Mouse (Mus musculus): ENCODE measurements around the gene Klk1b1. TPM values are rescaled to one million over a fixed set of nuclear protein-coding genes. Genes with fewer than 3 reads are reported as not detected.
"Not testable (repeated sequence)": the region's sequence is repeated elsewhere in the genome, so short reads cannot be mapped to it uniquely, and the experiment has no call there.

Gene Klk1b1
- polyA plus RNA-seq, 1 experiment from 2014 or later: not detected

DNA sequence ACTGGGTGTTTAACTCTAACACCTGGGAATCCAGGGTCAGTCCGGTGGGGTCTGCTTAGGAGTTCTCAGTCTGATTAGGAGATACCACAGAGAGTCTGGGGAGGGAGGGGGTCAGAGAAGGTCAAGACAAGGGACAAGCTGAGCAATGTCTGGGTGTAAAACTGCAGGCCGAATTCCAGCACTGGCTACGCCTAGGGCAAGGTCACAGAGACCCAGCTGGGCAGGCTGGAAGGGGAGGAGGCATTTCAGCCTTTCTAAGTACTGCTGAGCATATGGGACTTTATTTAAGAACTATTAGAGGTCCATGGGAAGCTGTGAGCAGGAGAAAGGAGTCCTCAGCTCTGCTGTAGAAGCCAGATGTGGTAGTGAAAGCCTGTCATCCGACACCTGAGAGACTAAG lies 34.2 kb upstream of the Klk1b1 start:
- no peaks in the 10 kb centered on the region for H3K4me1 ChIP-seq (replicated peaks; ENCODE audit: control insufficient read depth, insufficient read depth, low read length)
- WGBS: 42% methylated on average over 4 of the region's 4 CpGs
- no peak for ATAC-seq (replicated peaks; ENCODE audit: low FRiP score, low TSS enrichment, low read depth)
- no peak overlapping the region for H3K27ac ChIP-seq (ENCODE audit: low read depth)
- H3K9ac ChIP-seq (ENCODE audit: low read length): no peak overlapping the region
- no peaks in the 10 kb centered on the region for H3K9me3 ChIP-seq (ENCODE audit: control insufficient read depth, low read length)
- no peak overlapping the region for H3K4me3 ChIP-seq (ENCODE audit: low read depth, low read length)
- no peak overlapping the region for H3K4me2 ChIP-seq (ENCODE audit: low read length)
- H3K36me3 ChIP-seq (ENCODE audit: control insufficient read depth, insufficient read depth, low read length): no peaks in the 10 kb centered on the region
- no peaks in the 10 kb centered on the region for H3K27me3 ChIP-seq (replicated peaks; ENCODE audit: control insufficient read depth, insufficient read depth, low read length)
- no peak for DNase-seq (ENCODE audit: low spot score)

DNA sequence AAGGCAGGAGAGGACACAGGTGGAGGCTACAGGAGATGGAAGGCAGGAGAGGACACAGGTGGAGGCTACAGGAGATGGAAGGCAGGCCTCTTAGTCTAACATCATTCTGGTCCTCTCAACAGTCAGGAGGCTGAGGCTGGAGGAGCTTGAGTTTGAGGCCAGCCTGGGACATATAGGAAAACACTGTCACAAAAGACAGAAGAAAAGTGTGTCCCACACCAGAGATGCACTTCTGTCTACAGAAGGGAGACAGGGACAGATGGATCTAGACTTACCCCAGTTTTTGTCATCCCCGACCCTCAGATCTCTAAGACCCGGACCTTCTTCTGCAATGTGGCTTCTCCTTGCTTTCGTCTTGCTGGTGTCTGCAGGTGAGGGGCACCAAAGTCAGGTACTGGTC lies 33.1 kb upstream of the Klk1b1 start, which contains the start of gene Klk15:
Gene Klk15 (plus strand): TSS at position 301 of the 400 bp plus-strand sequence.
- Histone ChIP-seq H3K4me1 (replicated peaks; ENCODE audit: control insufficient read depth, insufficient read depth, low read length) (no peaks in the 10 kb centered on the region), H3K4me2 (ENCODE audit: low read length) (no peak within 1 kb of the TSS), H3K4me3 (ENCODE audit: low read depth, low read length) (no peak within 1 kb of the TSS), H3K27me3 (replicated peaks; ENCODE audit: control insufficient read depth, insufficient read depth, low read length) (no peaks in the 10 kb centered on the region), H3K9me3 (ENCODE audit: control insufficient read depth, low read length) (no peaks in the 10 kb centered on the region), H3K9ac (ENCODE audit: low read length) (no peak within 1 kb of the TSS), H3K27ac (ENCODE audit: low read depth) (no peak within 1 kb of the TSS), H3K36me3 (ENCODE audit: control insufficient read depth, insufficient read depth, low read length) (no peaks in the 10 kb centered on the region)
- no peak for ATAC-seq (replicated peaks; ENCODE audit: low FRiP score, low TSS enrichment, low read depth)
- 91% methylated on average over 3 of the region's 3 CpGs for WGBS
- DNase-seq (ENCODE audit: low spot score): no peak

DNA sequence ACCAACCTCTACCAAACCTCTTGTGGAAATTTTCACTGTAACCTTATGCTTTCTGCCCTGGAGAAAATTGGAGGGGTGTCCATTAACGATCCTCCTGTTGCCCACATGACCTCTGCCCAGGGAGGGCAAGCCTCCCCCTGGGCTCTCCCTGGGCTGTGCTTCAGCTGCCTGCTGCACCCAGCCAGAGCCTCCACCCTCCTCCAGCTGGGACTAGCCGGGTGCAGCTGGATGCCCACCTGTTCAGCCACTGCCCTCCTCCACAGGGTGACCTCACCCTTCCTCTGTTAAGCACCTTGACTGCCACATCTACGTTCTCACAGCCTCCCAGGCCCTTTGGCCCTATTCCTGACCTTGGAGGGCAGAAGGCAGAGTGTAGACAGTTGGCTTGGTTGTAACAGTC lies 31.8 kb upstream of the Klk1b1 start:
- Histone ChIP-seq H3K4me2 (ENCODE audit: low read length) (no peak overlapping the region), H3K36me3 (ENCODE audit: control insufficient read depth, insufficient read depth, low read length) (no peaks in the 10 kb centered on the region), H3K9me3 (ENCODE audit: control insufficient read depth, low read length) (no peaks in the 10 kb centered on the region), H3K4me3 (ENCODE audit: low read depth, low read length) (no peak overlapping the region), H3K4me1 (replicated peaks; ENCODE audit: control insufficient read depth, insufficient read depth, low read length) (no peaks in the 10 kb centered on the region), H3K27me3 (replicated peaks; ENCODE audit: control insufficient read depth, insufficient read depth, low read length) (no peaks in the 10 kb centered on the region), H3K9ac (ENCODE audit: low read length) (no peak overlapping the region), H3K27ac (ENCODE audit: low read depth) (no peak overlapping the region)
- ATAC-seq (replicated peaks; ENCODE audit: low FRiP score, low TSS enrichment, low read depth) (no peak), DNase-seq (ENCODE audit: low spot score) (no peak)
- 49% methylated on average over 3 of the region's 3 CpGs for WGBS

DNA sequence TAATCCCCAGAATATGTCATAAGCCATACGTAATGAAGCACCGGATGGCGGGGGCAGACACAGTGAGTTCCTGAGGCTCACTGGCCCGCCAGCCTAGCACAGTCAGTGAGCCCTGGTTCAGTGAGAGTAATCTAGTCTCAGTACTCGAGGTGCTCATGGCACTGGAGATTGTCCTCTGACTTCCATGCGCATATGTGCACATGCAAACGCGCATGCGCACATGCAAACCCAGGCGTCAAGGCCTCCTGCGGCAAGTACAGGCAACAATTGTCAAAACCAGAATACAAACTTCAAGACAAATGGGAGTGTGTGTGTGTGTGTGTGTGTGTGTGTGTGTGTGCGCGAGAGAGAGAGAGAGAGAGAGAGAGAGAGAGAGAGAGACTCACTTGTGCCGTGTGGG lies 30.0 kb upstream of the Klk1b1 start:
- H3K4me1 ChIP-seq (replicated peaks; ENCODE audit: control insufficient read depth, insufficient read depth, low read length): no peaks in the 10 kb centered on the region
- H3K36me3 ChIP-seq (ENCODE audit: control insufficient read depth, insufficient read depth, low read length): no peaks in the 10 kb centered on the region

DNA sequence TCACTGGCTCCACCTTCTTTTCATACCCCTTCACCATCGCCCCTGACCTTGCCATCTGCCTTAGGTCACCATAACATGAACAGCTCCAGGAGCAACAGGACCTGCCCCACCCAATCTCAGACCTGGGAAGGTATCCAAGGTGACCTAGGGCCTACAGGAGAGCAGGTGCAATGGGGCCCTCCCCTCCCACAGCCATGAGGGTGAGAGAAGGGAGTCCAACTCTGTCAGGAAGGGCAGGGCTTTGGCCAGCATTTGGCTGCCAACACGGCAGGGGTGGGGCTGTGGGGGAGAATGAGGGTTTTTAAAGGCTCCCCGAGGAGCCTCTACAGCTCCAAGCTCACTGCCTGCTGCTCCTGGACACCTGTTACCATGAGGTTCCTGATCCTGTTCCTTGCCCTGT lies 24.3 kb upstream of the Klk1b1 start:
- H3K9ac ChIP-seq (ENCODE audit: low read length); DNase-seq (ENCODE audit: low spot score); ATAC-seq (replicated peaks; ENCODE audit: low FRiP score, low TSS enrichment, low read depth); H3K4me2 ChIP-seq (ENCODE audit: low read length); H3K4me1 ChIP-seq (replicated peaks; ENCODE audit: control insufficient read depth, insufficient read depth, low read length); H3K27me3 ChIP-seq (replicated peaks; ENCODE audit: control insufficient read depth, insufficient read depth, low read length); H3K9me3 ChIP-seq (ENCODE audit: control insufficient read depth, low read length); H3K36me3 ChIP-seq (ENCODE audit: control insufficient read depth, insufficient read depth, low read length); H3K27ac ChIP-seq (ENCODE audit: low read depth); H3K4me3 ChIP-seq (ENCODE audit: low read depth, low read length): not testable (repeated sequence)
- 75% methylated on average over 3 of the region's 3 CpGs for WGBS

More for the DNA sequence above, 30.0 kb upstream of the Klk1b1 start:
- no peak for ATAC-seq (replicated peaks; ENCODE audit: low FRiP score, low TSS enrichment, low read depth)
- H3K27me3 ChIP-seq (replicated peaks; ENCODE audit: control insufficient read depth, insufficient read depth, low read length): no peaks in the 10 kb centered on the region
- H3K9ac ChIP-seq (ENCODE audit: low read length): no peak overlapping the region
- no peak overlapping the region for H3K4me2 ChIP-seq (ENCODE audit: low read length)
- 80% methylated on average over 14 of the region's 14 CpGs for WGBS
- no peak for DNase-seq (ENCODE audit: low spot score)
- H3K9me3 ChIP-seq (ENCODE audit: control insufficient read depth, low read length): no peaks in the 10 kb centered on the region
- H3K27ac ChIP-seq (ENCODE audit: low read depth): no peak overlapping the region
- no peak overlapping the region for H3K4me3 ChIP-seq (ENCODE audit: low read depth, low read length)

DNA sequence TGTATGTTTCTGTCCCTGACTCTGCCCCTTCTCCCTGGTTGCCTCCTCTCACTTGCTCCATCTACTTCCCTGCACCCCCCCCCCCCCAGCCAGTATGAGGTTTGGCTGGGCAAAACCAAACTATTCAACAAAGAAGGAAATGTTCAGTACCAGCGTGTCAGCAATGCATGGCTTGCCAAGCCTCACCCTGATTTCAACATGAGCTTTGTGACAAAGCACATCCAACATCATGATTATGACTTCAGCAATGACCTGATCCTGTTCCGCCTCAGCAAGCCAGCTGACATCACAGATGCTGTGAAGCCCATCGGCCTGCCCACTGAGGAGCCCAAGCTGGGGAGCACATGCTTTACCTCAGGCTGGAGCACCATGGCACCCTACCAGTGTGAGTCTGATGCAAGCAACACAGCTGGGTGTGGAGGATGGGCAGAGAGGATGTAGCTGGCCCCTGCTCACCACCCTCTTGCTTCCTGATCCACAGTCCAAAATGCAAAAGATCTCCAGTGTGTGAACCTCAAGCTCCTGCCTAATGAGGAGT lies 21.8 kb upstream of the Klk1b1 start:
- ATAC-seq (replicated peaks; ENCODE audit: low FRiP score, low TSS enrichment, low read depth): no peak
- Histone ChIP-seq H3K36me3 (ENCODE audit: control insufficient read depth, insufficient read depth, low read length) (no peaks in the 10 kb centered on the region), H3K4me1 (replicated peaks; ENCODE audit: control insufficient read depth, insufficient read depth, low read length) (no peaks in the 10 kb centered on the region), H3K4me3 (ENCODE audit: low read depth, low read length) (no peak overlapping the region), H3K4me2 (ENCODE audit: low read length) (no peak overlapping the region), H3K9me3 (ENCODE audit: control insufficient read depth, low read length) (no peaks in the 10 kb centered on the region), H3K27me3 (replicated peaks; ENCODE audit: control insufficient read depth, insufficient read depth, low read length) (no peaks in the 10 kb centered on the region), H3K9ac (ENCODE audit: low read length) (no peak overlapping the region), H3K27ac (ENCODE audit: low read depth) (no peak overlapping the region)
- DNase-seq (ENCODE audit: low spot score): no peak
- 83% methylated on average over 3 of the region's 3 CpGs for WGBS

DNA sequence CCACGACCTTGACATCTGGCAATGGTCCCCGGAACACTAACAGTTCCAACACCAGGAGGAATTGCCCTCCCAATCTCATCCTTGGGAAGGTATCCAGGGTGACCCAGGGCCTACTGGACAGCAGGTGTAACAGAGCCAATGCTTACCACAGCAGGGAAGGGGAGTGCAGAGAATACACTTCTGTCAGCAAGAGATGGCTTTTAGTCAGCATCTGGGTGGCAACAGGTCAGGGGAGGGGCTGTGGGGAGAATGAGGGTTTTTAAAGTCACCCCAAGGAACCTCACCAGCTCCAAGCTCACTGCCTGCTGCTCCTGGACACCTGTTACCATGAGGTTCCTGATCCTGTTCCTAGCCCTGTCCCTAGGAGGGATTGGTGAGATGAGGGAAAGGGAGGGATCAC lies 16.2 kb upstream of the Klk1b1 start, which contains the start of gene Klk1b8:
Gene Klk1b8 (plus strand): TSS at position 301 of the 400 bp plus-strand sequence.
- ATAC-seq (replicated peaks; ENCODE audit: low FRiP score, low TSS enrichment, low read depth) (no peak), DNase-seq (ENCODE audit: low spot score) (no peak)
- Histone ChIP-seq H3K4me2 (ENCODE audit: low read length) (no peak within 1 kb of the TSS), H3K27ac (ENCODE audit: low read depth) (no peak within 1 kb of the TSS), H3K4me3 (ENCODE audit: low read depth, low read length) (no peak within 1 kb of the TSS), H3K27me3 (replicated peaks; ENCODE audit: control insufficient read depth, insufficient read depth, low read length) (no peaks in the 10 kb centered on the region), H3K9ac (ENCODE audit: low read length) (no peak within 1 kb of the TSS), H3K9me3 (ENCODE audit: control insufficient read depth, low read length) (no peaks in the 10 kb centered on the region), H3K36me3 (ENCODE audit: control insufficient read depth, insufficient read depth, low read length) (no peaks in the 10 kb centered on the region), H3K4me1 (replicated peaks; ENCODE audit: control insufficient read depth, insufficient read depth, low read length) (no peaks in the 10 kb centered on the region)
- WGBS: 79% methylated on average over 2 of the region's 2 CpGs

DNA sequence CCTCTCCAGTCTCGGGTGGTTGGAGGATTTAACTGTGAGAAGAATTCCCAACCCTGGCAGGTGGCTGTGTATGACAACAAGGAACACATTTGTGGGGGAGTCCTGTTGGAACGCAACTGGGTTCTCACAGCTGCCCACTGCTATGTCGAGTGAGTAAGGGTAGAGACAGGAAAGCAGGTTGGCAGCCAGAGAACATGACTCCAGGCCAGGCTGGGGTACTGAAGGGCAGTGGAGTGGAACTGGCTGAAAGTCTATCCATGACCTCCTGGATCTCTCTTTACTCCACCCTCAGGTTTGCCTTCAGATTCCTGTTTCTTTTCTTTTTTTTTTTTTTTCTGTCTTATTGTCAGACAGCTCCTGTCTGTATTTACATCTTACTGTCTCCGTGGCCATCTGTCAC lies 13.8 kb upstream of the Klk1b1 start:
- H3K4me2 ChIP-seq (ENCODE audit: low read length): no peak overlapping the region
- no peaks in the 10 kb centered on the region for H3K27me3 ChIP-seq (replicated peaks; ENCODE audit: control insufficient read depth, insufficient read depth, low read length)
- H3K4me3 ChIP-seq (ENCODE audit: low read depth, low read length): no peak overlapping the region
- H3K9ac ChIP-seq (ENCODE audit: low read length): no peak overlapping the region
- WGBS: 60% methylated on average over 4 of the region's 4 CpGs
- no peaks in the 10 kb centered on the region for H3K36me3 ChIP-seq (ENCODE audit: control insufficient read depth, insufficient read depth, low read length)
- H3K9me3 ChIP-seq (ENCODE audit: control insufficient read depth, low read length): no peaks in the 10 kb centered on the region
- no peak for DNase-seq (ENCODE audit: low spot score)
- H3K4me1 ChIP-seq (replicated peaks; ENCODE audit: control insufficient read depth, insufficient read depth, low read length): no peaks in the 10 kb centered on the region
- no peak for ATAC-seq (replicated peaks; ENCODE audit: low FRiP score, low TSS enrichment, low read depth)
- no peak overlapping the region for H3K27ac ChIP-seq (ENCODE audit: low read depth)

DNA sequence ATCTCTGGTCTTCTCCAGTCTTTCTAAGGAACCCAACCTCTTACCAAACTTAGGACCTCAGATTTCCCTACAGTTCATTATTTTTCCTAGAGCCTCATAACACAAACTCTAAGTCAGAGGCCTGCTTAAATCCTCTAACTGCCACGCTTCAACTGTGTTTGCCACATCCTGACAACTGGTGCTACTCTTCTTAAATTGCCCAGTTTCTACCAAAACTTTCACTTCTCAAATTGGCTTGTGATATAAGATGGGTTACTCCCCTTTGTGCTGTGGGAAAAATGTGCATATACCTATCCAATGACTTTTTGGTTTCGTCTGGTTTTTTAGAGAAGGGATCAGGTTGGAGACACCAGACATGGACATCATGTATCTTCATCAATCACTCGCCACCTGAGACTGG lies 507 bp downstream of the Klk1b1 start:
- no peaks in the 10 kb centered on the region for H3K27me3 ChIP-seq (replicated peaks; ENCODE audit: control insufficient read depth, insufficient read depth, low read length)
- H3K4me1 ChIP-seq (replicated peaks; ENCODE audit: control insufficient read depth, insufficient read depth, low read length): no peaks in the 10 kb centered on the region
- no peak overlapping the region for H3K4me2 ChIP-seq (ENCODE audit: low read length)
- DNase-seq (ENCODE audit: low spot score): no peak
- no peaks in the 10 kb centered on the region for H3K9me3 ChIP-seq (ENCODE audit: control insufficient read depth, low read length)
- no peaks in the 10 kb centered on the region for H3K36me3 ChIP-seq (ENCODE audit: control insufficient read depth, insufficient read depth, low read length)
- H3K4me3 ChIP-seq (ENCODE audit: low read depth, low read length): no peak overlapping the region
- 79% methylated on average over 3 of the region's 3 CpGs for WGBS
- H3K27ac ChIP-seq (ENCODE audit: low read depth): no peak overlapping the region
- H3K9ac ChIP-seq (ENCODE audit: low read length): no peak overlapping the region
- no peak for ATAC-seq (replicated peaks; ENCODE audit: low FRiP score, low TSS enrichment, low read depth)

All from intestine, embryonic 14.5 days (tissue).